Mouse (Mus musculus): ENCODE results near the gene Gckr. TPM values are rescaled to one million over a fixed set of nuclear protein-coding genes. Genes with fewer than 3 reads are reported as not detected.

The Gckr gene
- 0.16 and 0.18 TPM in 2 replicates for polyA plus RNA-seq (2015; fragmentation: Nextera tagmentation; extraction: Ambion mirVana)

- Histone ChIP-seq H3K27me3 (ENCODE audit: control insufficient read depth, insufficient read depth, low read length) (no peaks in the 10 kb centered on the region), H3K9me3 (replicated peaks; ENCODE audit: control insufficient read depth, low read length) (no peaks in the 10 kb centered on the region), H3K27ac (ENCODE audit: low read length) (no peak within 1 kb of the TSS), H3K36me3 (ENCODE audit: control insufficient read depth, insufficient read depth) (no peaks in the 10 kb centered on the region), H3K4me1 (ENCODE audit: control insufficient read depth, insufficient read depth, low read length) (peaks cover 4% of the 10 kb centered on the region; the same call in 1 of the 2 replicates), H3K4me3 (ENCODE audit: low read length) (no peak within 1 kb of the TSS; the same call in 1 of the 2 replicates), H3K9ac (ENCODE audit: low read length) (no peak within 1 kb of the TSS), H3K4me2 (ENCODE audit: low read depth, low read length) (no peak within 1 kb of the TSS)
- 40% methylated on average over 13 of the region's 13 CpGs for WGBS
- ATAC-seq (replicated peaks; ENCODE audit: extremely low read depth, insufficient read depth, low FRiP score): no peak
Observed at GRCm38 (mm10) chr5:31297047-31297757, at the start of gene Gckr. Gene Gckr (plus strand): TSS chr5:31297443.

GRCm38 (mm10) chr5:31250716-31251115, 46.5 kb upstream of the Gckr start:
- Histone ChIP-seq H3K9me3 (replicated peaks; ENCODE audit: control insufficient read depth, low read length) (no peaks in the 10 kb centered on the region), H3K36me3 (ENCODE audit: control insufficient read depth, insufficient read depth) (peaks cover 55% of the 10 kb centered on the region), H3K4me1 (ENCODE audit: control insufficient read depth, insufficient read depth, low read length) (peaks cover 12% of the 10 kb centered on the region), H3K9ac (ENCODE audit: low read length) (no peak overlapping the region), H3K27me3 (ENCODE audit: control insufficient read depth, insufficient read depth, low read length) (no peaks in the 10 kb centered on the region), H3K27ac (ENCODE audit: low read length) (no peak overlapping the region), H3K4me2 (ENCODE audit: low read depth, low read length) (no peak overlapping the region), H3K4me3 (ENCODE audit: low read length) (no peak overlapping the region)
- 57% methylated on average over 4 of the region's 4 CpGs for WGBS
- ATAC-seq (replicated peaks; ENCODE audit: extremely low read depth, insufficient read depth, low FRiP score): no peak

GRCm38 (mm10) chr5:31251541-31252101, 45.6 kb upstream of the Gckr start, which contains the start of gene Krtcap3:
Gene Krtcap3 (plus strand): TSS chr5:31251691.
- Histone ChIP-seq H3K4me1 (ENCODE audit: control insufficient read depth, insufficient read depth, low read length) (peaks cover 12% of the 10 kb centered on the region), H3K4me2 (ENCODE audit: low read depth, low read length) (peak within 1 kb of the TSS; percentile 63), H3K9ac (ENCODE audit: low read length) (peak within 1 kb of the TSS; percentile 58), H3K4me3 (ENCODE audit: low read length) (peak within 1 kb of the TSS; percentile 42), H3K27ac (ENCODE audit: low read length) (no peak within 1 kb of the TSS), H3K9me3 (replicated peaks; ENCODE audit: control insufficient read depth, low read length) (no peaks in the 10 kb centered on the region), H3K36me3 (ENCODE audit: control insufficient read depth, insufficient read depth) (peaks cover 47% of the 10 kb centered on the region), H3K27me3 (ENCODE audit: control insufficient read depth, insufficient read depth, low read length) (no peaks in the 10 kb centered on the region)
- peak; percentile 57 for ATAC-seq (replicated peaks; ENCODE audit: extremely low read depth, insufficient read depth, low FRiP score)
- WGBS: 29% methylated on average over 47 of the region's 47 CpGs

DNA sequence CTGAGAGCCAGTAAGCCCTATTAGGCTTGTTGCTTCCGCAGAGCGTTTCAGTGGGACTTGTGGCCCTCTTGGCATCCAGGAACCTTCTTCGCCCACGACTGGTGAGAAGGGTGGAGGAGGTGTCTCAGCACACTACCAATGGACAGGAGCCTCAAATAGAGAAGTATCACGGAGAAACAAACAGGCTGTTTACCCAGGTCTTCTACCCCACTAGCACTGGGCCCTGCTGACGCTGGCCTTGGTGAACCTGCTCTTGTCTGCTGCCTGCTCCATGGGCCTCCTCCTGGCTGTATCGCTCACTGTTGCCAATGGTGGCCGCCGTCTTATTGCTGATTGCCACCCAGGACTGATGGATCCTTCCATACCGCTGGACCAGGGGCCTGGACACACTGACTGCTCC, 45.1 kb upstream of the Gckr start:
- Histone ChIP-seq H3K36me3 (ENCODE audit: control insufficient read depth, insufficient read depth) (peaks cover 46% of the 10 kb centered on the region), H3K27ac (ENCODE audit: low read length) (no peak overlapping the region)

DNA sequence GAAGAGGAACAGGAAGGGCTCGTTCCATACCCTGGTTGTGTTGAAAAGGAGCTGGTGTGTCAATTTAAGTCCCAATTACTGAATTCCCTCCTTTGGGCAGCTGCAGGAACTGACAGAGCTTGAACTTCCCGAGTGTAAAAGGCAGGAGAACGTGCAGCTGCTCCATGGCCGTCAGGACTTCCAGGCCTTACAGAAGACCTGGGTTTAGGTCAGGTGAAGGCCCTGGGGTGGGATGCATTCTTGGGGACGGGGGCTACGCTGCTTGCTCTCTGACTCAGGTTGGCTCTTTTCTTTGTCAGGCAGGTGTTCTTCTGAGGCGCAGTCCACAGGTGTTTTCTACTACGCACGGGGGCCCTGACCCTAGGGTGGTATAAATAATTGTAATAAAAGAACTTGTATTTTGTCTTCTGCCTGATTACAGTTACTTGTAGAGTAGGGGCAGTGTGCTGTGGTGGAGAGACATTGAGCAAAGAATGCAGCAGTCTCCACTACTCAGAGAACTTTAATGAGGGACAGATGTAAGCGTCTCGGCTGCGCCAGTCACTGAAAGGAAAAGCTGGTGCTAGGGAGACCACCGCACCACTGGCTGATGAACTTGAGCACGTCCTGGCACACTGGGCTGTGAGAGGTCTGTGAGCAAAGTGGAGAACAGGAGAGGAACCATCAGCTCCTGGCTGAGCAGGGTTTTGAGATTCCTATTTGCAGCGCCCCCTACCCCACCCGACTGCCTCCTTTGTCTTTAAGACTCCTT, 44.3 kb upstream of the Gckr start:
- Histone ChIP-seq H3K27me3 (ENCODE audit: control insufficient read depth, insufficient read depth, low read length) (no peaks in the 10 kb centered on the region), H3K27ac (ENCODE audit: low read length) (no peak overlapping the region), H3K4me3 (ENCODE audit: low read length) (no peak overlapping the region), H3K4me1 (ENCODE audit: control insufficient read depth, insufficient read depth, low read length) (peaks cover 12% of the 10 kb centered on the region), H3K9ac (ENCODE audit: low read length) (no peak overlapping the region), H3K36me3 (ENCODE audit: control insufficient read depth, insufficient read depth) (peaks cover 38% of the 10 kb centered on the region), H3K9me3 (replicated peaks; ENCODE audit: control insufficient read depth, low read length) (no peaks in the 10 kb centered on the region), H3K4me2 (ENCODE audit: low read depth, low read length) (no peak overlapping the region)
- ATAC-seq (replicated peaks; ENCODE audit: extremely low read depth, insufficient read depth, low FRiP score): no peak
- WGBS: 82% methylated on average over 16 of the region's 16 CpGs

More for the DNA sequence above, 45.1 kb upstream of the Gckr start:
- Histone ChIP-seq H3K27me3 (ENCODE audit: control insufficient read depth, insufficient read depth, low read length) (no peaks in the 10 kb centered on the region), H3K9me3 (replicated peaks; ENCODE audit: control insufficient read depth, low read length) (no peaks in the 10 kb centered on the region), H3K4me2 (ENCODE audit: low read depth, low read length) (peak overlapping the region; percentile 63), H3K9ac (ENCODE audit: low read length) (peak overlapping the region; percentile 58), H3K4me3 (ENCODE audit: low read length) (peak overlapping the region; percentile 42), H3K4me1 (ENCODE audit: control insufficient read depth, insufficient read depth, low read length) (peaks cover 12% of the 10 kb centered on the region)
- WGBS: 63% methylated on average over 10 of the region's 10 CpGs
- no peak for ATAC-seq (replicated peaks; ENCODE audit: extremely low read depth, insufficient read depth, low FRiP score)

DNA sequence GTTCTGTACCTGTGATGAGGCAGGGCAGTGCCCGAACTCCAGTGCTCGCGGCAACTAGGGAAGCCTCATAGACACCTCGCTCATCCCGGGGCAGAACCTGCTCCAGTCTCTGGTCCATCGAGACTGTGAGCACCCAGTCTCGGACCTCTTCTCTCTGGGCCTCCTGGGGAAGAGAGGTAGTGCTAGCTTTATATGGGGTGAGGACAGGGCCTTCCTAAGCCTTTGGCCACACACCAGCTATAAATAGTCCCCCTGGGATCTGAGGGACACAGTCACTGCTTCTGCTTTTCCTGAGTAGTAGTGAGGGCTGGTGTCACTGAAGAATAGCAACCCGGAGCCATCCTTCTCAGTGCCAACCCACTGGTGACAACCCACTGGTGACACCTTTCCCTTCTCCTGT, 43.4 kb upstream of the Gckr start:
- no peak overlapping the region for H3K4me3 ChIP-seq (ENCODE audit: low read length)
- WGBS: 69% methylated on average over 8 of the region's 8 CpGs
- no peaks in the 10 kb centered on the region for H3K9me3 ChIP-seq (replicated peaks; ENCODE audit: control insufficient read depth, low read length)
- peaks cover 12% of the 10 kb centered on the region for H3K4me1 ChIP-seq (ENCODE audit: control insufficient read depth, insufficient read depth, low read length)
- peaks cover 32% of the 10 kb centered on the region for H3K36me3 ChIP-seq (ENCODE audit: control insufficient read depth, insufficient read depth)
- H3K27me3 ChIP-seq (ENCODE audit: control insufficient read depth, insufficient read depth, low read length): no peaks in the 10 kb centered on the region
- no peak for ATAC-seq (replicated peaks; ENCODE audit: extremely low read depth, insufficient read depth, low FRiP score)
- peak overlapping the region; percentile 49; the same call in 1 of the 2 replicates for H3K27ac ChIP-seq (ENCODE audit: low read length)
- H3K4me2 ChIP-seq (ENCODE audit: low read depth, low read length): no peak overlapping the region
- H3K9ac ChIP-seq (ENCODE audit: low read length): no peak overlapping the region

DNA sequence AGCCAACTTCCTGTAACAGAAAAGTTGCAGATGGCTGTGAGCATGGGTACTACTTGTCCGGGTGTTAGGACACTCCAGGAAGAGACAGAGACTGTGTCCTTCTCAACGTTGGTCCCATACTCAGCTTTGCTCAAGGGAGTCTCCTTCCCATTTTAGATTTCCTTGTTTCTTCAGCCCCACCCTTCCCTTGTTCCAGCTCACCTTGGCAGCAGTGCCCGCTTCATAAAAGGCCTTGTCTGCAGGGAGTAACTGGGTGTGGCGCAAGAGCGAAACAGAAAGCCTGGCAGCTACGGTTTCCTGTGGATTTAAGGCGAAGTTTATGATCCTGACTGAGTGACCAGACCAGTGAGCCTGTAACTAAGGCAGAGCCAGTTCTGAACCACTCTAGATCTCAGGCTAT, 42.8 kb upstream of the Gckr start:
- Histone ChIP-seq H3K9me3 (replicated peaks; ENCODE audit: control insufficient read depth, low read length) (no peaks in the 10 kb centered on the region), H3K4me3 (ENCODE audit: low read length) (no peak overlapping the region), H3K27me3 (ENCODE audit: control insufficient read depth, insufficient read depth, low read length) (no peaks in the 10 kb centered on the region), H3K27ac (ENCODE audit: low read length) (peak overlapping the region; percentile 49; the same call in 1 of the 2 replicates), H3K36me3 (ENCODE audit: control insufficient read depth, insufficient read depth) (peaks cover 27% of the 10 kb centered on the region), H3K4me2 (ENCODE audit: low read depth, low read length) (no peak overlapping the region), H3K4me1 (ENCODE audit: control insufficient read depth, insufficient read depth, low read length) (peaks cover 11% of the 10 kb centered on the region), H3K9ac (ENCODE audit: low read length) (no peak overlapping the region)
- WGBS: 66% methylated on average over 7 of the region's 7 CpGs
- ATAC-seq (replicated peaks; ENCODE audit: extremely low read depth, insufficient read depth, low FRiP score): no peak

- no peak overlapping the region for H3K9ac ChIP-seq (ENCODE audit: low read length)
Observed at GRCm38 (mm10) chr5:31254901-31255300, 42.3 kb upstream of the Gckr start.

GRCm38 (mm10) chr5:31255381-31255780, 41.9 kb upstream of the Gckr start:
- WGBS: 98% methylated on average over 2 of the region's 2 CpGs
- Histone ChIP-seq H3K4me1 (ENCODE audit: control insufficient read depth, insufficient read depth, low read length) (peaks cover 10% of the 10 kb centered on the region), H3K36me3 (ENCODE audit: control insufficient read depth, insufficient read depth) (peaks cover 20% of the 10 kb centered on the region)

More at GRCm38 (mm10) chr5:31254901-31255300, 42.3 kb upstream of the Gckr start:
- H3K4me1 ChIP-seq (ENCODE audit: control insufficient read depth, insufficient read depth, low read length): peaks cover 10% of the 10 kb centered on the region
- H3K27me3 ChIP-seq (ENCODE audit: control insufficient read depth, insufficient read depth, low read length): no peaks in the 10 kb centered on the region
- H3K9me3 ChIP-seq (replicated peaks; ENCODE audit: control insufficient read depth, low read length): no peaks in the 10 kb centered on the region
- no peak for ATAC-seq (replicated peaks; ENCODE audit: extremely low read depth, insufficient read depth, low FRiP score)
- H3K36me3 ChIP-seq (ENCODE audit: control insufficient read depth, insufficient read depth): peaks cover 25% of the 10 kb centered on the region
- H3K4me2 ChIP-seq (ENCODE audit: low read depth, low read length): no peak overlapping the region
- no peak overlapping the region for H3K4me3 ChIP-seq (ENCODE audit: low read length)
- H3K27ac ChIP-seq (ENCODE audit: low read length): 0 out of 2 replicates have a peak overlapping the region, but pooled peaks have one; percentile 38
- 78% methylated on average over 8 of the region's 8 CpGs for WGBS

More at GRCm38 (mm10) chr5:31255381-31255780, 41.9 kb upstream of the Gckr start:
- no peak overlapping the region for H3K9ac ChIP-seq (ENCODE audit: low read length)
- H3K27me3 ChIP-seq (ENCODE audit: control insufficient read depth, insufficient read depth, low read length): no peaks in the 10 kb centered on the region
- no peak for ATAC-seq (replicated peaks; ENCODE audit: extremely low read depth, insufficient read depth, low FRiP score)
- H3K4me2 ChIP-seq (ENCODE audit: low read depth, low read length): no peak overlapping the region
- H3K9me3 ChIP-seq (replicated peaks; ENCODE audit: control insufficient read depth, low read length): no peaks in the 10 kb centered on the region
- H3K27ac ChIP-seq (ENCODE audit: low read length): no peak overlapping the region
- no peak overlapping the region for H3K4me3 ChIP-seq (ENCODE audit: low read length)

All from heart, embryonic 16.5 days (tissue).